Mouse (Mus musculus) cerebellum, adult 9-11 months (tissue): ENCODE measurements around the gene Rin1.

Source experiments
- DNase-seq: peaks from one replicate; pipeline ENCODE4 v3.0.0; 2022

Rin1 gene

DNA sequence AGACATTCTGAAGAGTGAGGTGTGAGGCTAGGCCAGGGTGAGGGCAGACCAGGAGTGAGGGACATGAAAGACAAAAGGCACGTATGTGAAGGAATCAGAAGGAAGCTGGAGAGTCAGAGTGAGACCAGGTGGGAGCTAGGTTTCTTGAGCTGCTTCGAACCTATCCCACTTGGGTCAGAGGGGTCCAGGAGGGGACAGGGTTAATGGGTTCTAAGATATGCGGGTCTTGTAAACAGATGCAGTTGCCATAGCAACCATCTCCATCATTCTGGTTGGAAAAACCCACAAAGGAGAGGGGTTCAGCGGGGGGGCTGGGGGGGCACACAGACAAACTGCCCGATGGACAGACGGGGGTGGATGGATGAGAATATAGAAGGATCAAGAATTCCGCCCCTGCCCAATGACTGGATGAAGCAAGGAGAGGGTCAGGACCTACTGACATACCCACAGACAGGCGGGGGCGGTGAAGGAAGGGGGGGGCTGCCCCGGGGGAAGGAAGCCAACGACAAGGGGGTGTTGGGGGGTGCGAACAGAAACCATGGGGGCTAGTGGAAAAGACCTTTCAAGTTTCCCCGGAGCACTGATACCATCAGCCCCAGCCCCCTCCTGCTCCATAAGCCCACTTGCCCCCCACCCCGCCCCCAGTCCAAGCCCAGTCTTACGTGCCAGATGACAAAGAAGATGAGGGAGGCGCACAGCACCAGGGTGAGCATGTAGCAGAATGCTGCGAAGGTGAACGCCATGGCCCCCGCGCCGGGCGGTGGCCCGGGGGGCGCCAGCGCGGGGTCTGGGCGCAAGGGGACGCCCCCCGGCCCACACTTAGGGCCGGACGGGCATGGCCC is 47.5 kb downstream of the Rin1 start:
- DNase-seq: peak; percentile 52

DNA sequence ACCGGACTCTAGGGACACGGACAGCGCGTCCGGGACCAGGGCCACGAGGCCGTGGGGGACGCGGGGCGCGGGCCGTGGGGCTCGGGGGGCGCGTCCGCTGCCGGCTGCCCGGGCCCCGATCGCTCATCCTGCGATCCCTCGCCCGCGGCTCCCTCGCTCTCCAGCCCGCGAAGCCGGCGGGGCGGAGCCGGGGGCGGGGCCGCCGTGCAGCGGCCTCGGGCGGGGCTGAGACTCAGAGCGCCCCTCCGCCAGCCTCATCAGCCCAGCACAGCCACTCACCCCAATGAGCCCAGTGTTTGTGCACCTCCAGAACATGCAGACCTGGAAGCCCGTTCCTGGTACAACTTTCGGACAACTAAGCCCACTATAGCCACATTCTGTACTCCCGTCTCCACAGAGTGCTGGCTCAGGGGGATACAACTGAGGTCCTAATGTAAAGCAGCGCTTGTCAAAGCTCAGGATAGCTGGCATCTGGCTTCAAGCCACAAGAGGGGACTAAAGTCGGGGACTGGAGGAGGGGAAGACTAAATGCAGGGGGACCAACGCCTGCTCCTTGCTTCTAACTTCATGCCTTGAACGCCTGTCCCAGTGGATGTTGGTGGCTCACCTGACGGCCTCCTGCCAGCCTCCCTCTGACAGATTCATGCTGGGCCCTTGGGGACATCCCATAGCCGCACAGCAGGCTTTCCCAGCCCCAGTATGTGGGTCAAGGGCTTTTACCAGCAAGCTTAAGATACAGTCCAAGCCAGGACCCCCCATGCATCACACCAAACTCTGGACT is 48.3 kb downstream of the Rin1 start, which contains the start of gene Cnih2:
Cnih2 (minus strand) TSS at position 159 of the 781 bp plus-strand sequence.
- peak; percentile 81 for DNase-seq

- DNase-seq: peak; percentile 76
Measured at GRCm38 (mm10) chr19:5106074-5106473, 55.8 kb downstream of the Rin1 start.
